Mouse (Mus musculus): Measurements from ENCODE around the gene Mup6.

GRCm38 (mm10) chr4:59932505-59933281, 31.4 kb upstream of the Mup6 start:
- TF ChIP-seq POLR2A (IDR thresholded peaks at IDR 0.05; ENCODE audit: low read depth, low read length) (no peak), CTCF (IDR thresholded peaks at IDR 0.05; ENCODE audit: extremely low read depth, insufficient read depth, insufficient read length, insufficient replicate concordance) (no peak)

Data from spleen, adult 2 months (tissue).